Mouse (Mus musculus) CD8-positive naive resting alpha-beta T cell, adult 2 months (primary cell): ENCODE measurements around the gene Hoxd10.

ENCODE experiments used
- DNase-seq, 2 experiments: peaks; one replicate each; pipeline ENCODE4 v3.0.0; 2022; ENCODE audit warnings: low read depth in 2 of 2, low spot score in 2 of 2

Gene Hoxd10

DNA sequence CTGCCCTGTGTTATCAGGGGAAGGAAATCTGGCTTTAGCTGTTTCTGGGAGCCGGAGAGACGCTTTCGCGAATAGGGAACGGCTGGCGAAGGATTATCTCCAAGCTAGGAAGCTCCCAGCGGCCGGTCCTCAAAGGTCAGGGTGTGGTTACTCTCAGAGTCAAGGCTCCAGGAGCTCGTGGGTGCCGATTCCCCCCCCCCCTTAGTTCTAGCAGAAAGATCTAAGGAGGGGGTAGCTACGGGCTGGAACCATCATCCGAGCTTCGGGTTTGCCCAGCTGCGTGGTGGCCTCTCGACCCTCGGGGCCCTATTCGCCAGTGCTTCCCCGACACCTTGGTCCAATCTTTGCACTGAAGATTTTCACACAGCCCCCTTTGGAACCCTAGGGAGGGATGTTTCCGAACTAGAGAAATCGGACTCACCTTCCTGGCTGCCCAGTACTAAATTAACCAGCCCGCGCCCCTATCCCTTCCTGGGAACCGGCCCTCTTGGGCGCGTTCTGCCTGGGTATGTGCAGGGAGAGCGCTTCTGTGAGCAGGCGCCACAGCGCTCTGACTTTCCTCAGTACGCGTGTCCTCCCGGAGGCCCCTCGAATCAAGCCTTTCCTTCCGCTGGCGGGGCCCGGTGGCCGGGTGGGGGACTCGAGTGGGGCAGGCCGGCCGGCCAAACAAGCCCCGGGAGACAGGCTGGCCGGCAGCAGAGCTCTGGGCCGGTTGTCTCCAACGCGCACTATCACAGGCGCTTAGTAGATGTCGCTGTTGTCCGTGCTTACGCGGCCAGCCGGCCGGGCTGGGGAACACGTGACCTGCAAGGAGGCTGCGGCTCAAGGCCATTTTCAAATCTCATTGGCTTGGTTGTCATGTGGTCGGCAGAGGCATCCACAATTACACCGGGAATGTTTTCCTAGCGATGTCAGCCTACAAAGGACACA lies at the start of gene Hoxd10:
Hoxd10 (plus strand) TSS at position 903 of the 930 bp plus-strand sequence.
- no peak for DNase-seq

DNA sequence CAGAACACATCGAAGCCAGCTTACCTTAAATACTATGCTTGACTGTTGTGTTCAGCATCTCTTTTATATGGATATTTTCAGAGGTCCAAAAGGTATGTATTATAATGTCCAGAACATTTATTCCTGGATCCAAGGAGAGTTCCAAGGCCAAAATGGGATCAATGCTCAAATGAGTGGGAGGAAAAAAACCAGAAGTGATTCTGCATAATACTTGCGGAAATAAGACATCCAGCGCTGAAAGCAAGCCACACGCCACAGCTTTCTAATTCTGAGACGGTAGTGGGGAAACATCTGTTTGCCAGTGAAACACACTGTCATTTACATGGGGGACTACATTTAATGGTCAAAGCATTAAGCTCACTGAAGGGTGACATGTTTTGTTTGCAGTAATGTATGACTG lies 49.3 kb upstream of the Hoxd10 start:
- no peak for DNase-seq

DNA sequence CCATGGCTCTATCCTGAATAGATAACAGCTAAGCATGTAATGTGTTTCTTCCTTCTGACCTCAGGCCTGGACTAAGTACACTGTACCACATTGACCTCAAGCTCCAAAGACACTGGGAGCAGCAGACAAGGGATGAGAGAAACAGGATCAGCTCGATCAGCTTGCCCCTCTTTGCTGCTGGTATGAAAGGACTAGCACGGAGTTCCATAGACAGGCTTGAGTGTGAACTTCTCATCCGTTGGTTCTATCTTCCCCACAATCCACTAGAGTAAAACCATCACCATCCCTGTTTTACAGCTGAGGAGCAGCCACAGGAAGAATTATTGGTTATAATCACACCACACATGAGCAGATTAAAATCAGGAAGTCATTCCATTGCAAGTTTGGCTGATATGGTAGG lies 46.1 kb upstream of the Hoxd10 start:
- DNase-seq: no peak

DNA sequence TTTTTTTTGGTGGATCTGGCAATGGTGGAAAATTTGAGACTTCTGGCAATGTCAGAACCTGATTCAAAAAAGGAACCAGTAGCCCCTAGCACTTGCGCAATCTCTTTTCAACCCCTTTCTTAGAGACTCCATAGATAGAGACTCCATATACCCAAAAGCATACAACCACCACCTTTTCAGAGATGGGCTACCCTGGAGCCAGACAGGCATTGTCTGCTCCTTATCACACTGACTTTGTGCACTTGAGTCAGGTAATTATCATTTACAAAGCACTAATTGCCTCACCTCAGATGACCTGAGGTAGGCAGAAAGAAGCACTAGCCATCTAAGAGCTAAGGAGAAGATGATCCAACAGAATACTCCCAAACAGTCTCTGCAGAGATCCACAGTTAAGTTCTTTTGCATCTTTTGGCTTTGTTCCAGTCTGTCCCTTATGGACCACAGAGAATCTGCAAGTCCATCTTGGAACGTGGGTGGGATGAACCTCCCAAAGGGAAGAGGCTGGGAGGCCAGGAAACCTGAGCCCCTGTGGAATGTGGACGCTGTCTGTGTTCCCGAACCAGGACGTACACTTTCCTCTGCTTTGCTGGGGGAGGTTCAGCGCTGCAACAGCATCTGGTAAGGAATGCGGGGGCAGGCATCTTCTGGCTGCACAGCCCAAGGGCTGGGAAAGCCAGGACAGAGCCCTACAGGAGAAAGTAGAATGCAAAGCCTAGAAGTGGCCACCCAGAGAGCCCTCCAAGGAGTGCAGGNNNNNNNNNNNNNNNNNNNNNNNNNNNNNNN lies 44.5 kb upstream of the Hoxd10 start:
- DNase-seq: no peak

DNA sequence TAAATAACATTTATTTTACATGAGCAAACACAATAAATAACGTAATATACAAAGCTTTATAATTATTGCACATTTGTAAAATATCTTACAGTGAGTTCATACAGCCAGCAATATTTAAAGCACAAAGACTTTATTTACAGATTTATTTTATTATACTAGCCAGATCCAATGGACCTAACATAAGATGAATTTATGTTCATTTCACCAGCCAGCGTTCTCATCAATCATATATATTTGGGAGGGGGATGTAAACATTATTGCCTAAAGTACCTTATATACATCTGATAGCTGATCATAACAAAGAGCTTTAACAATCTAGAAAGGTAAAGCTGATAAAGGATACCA lies 38.8 kb upstream of the Hoxd10 start:
- DNase-seq: no peak

DNA sequence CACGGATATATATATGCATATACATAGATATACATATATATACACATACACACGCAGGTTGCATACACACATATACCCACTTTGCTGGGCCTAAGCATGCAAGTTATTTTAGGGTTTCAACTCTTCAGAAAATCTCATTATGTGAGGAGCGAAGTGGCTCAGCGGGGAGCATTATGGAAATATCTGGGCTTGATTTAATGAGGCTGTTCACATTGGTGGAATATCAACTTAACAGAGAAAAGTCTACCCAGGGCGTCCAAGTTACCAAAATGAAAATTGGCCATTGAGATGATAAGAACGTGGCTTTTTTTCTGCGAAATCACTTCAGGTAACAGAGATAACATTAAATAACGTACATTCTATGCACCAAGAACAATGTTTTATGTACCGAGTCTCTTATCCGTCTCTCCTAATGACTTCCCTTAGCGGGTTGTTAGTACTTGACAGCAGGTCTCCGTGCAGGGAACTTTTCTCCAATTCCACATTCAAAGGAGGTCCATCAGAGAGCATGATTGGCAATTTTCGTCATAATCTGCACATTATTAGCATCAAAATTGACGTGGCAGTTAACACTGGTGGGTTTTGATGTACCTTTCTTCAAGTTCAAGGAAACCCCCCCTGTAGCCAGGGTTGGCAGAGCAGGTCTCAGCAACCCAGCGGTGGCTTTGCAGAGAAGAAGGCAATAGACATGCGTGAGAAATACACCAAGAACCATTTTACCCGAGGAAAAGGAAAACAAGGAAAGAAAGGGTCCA lies 37.8 kb upstream of the Hoxd10 start:
- no peak for DNase-seq

DNA sequence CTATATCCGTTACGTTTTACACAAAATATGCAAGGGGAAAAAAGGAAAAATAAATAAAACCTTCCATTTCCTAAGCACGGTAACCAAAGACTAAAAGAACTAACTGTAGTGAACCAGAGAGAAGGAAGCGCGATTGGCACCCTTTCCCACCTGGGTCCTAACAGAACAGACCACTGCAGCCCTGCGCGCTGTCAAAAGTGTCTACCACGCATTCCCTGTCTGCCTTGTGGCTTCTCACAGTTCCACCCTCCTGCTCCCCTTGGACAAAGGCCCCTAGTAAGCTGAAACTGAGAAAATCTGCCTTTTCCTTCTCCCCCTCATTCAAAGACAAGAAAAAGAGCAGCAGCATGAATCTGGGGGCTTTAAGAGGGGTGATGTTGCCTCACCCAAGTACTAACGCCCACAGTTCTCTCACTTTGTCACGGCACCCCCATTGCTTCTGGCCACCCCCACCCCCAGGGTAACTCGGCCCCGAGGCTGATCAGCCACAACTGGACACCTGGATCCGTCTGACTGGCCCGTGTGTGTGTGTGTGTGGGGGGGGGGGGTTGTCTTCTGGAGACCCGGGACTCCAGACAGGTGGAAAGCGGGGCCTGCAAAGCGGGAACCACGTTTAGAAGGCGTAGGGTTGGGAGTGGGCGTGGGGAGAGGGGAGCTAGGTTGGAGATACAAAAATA lies 36.8 kb upstream of the Hoxd10 start:
- DNase-seq: no peak

DNA sequence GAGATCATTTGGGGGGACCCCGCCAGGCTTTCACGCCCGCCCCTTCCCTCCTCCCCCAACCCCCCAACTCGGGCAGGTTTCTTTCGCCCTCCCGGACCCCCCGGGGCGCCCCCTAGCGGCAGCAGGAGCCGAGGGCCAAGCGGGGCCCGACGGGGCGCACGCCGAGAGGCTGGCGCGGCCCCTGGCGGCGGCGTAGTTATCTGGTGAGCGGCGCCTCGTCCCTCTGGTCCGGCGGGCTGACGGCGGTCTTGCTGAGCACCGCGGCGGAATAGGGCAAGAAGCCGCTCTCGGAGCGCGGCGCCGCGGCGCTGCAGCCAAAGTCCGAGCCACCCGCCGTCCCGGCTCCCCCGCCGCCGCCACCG lies 36.3 kb upstream of the Hoxd10 start:
- DNase-seq: no peak

DNA sequence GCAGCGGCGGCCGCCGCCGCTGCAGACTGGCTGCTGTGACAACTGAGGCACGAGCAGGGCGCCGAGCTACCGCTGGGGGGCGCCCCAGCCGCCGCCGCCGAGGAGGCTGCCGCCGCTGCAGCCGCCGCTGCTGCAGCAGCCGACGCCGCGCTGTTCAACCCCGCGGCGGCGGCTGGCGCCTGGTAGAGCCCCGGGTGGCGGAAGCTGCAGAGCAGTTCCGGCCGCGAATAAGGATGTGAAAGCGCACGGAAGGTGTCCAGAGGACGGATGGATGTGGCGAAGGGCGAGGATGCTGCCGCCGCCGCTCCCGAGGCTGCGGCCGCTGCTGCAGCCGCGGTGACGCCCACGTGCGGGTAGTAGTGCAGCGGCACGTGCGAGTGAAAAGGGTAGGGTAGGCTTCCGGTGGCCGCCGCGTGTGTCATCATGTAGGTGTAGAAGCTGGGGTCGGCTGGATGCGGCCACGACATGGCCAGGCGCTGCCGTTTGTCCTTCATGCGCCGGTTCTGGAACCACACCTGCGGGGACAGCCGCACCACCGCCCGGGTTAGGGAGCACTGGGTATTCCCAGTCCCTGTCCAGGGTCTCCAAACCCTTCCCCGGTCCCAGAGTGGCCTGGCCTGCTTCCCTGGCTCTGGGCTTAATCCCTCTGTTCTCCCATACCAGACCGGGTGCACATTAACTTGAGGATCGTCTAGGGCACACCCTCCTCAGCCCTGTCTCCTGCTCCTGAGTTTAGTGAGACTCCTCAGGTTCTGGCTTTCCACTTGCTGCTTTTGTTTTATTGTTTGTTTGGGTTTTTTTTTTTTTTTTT lies 35.7 kb upstream of the Hoxd10 start:
- DNase-seq: peak in 1 of 2 experiments; percentile 20

DNA sequence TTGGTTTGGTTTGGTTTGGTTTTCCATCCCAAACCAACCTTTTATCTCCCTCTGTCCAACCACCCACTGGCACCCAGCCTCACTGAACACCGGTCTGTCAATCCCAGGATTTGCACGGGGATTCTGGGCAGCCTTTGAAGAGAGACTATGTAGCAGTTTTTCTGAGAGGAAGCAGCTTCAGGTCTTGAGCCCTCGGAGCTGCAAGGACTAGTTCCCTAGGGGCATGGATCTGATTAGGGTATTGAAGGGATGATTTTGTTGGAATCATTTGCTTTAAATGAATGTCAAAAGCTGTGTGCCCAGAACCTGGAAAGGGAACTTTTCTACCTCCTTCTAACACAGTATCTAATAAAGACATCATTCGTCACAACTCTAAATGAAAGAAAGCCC lies 35.1 kb upstream of the Hoxd10 start:
- DNase-seq: no peak

DNA sequence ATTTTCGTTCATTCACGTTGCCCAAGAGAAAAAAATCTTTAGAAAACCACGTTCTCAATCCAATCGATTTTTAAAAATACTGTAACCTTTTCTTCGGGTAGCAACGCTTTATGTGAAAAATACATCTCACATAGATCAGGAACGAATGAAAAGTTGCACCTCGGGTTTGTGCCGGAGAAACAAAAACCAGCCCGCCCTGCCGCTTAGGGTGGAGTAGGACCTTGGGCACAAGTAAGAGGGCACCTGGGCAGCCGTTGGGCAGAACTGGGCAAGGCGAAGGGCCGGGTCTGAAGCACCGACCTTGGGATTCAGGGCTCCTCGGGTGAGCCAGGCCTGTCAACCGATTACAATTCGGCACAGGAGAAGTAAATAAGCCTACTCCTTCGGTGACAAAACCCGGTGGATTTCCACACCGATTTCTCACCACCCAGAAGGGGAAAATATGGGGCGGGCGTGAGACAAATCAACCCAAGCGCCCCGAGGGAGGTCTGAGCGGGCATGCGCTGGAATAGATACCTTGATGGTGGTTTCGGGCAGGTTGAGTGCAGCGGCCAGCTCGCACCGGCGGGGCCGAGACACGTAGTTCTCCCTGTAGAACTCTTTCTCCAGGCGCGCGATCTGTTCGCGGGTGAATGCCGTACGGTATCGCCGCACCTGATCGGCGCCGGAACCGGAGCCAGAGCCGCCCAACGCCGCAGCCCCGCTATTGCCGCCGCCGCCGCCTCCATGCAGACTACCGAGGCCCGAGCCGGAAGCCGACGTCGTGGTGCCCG lies 34.3 kb upstream of the Hoxd10 start:
- DNase-seq: no peak

DNA sequence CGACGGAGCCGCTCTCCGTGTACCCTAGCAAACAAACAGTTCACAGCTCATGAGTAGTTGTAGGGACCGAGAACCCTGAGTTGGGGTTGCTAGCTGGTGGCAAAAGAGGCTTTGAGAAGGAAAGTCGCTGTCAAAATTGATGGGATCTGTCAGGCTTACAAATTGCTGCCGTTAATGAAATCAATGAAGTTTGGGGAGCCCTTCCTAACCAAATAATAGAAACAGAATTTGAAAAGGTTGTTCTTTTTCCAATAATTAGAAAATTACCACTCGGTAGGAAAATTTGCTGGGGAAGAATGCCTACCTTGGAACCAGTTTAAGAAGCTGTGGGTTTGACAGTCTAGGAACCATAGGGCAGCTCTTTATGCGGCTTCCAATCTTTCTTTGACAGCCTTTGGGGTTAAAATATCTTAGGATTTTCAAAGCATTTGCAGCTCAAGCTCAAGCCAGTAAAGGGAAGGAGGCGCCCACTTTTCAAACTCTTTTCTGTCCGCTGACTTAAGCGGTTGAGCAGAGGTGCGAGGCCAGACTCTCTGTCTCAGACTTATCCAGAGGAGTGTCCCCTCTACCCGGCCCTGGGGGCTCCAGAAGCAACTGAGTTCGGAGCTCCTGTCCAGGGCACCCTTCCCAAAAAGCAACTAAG lies 33.6 kb upstream of the Hoxd10 start:
- no peak for DNase-seq

DNA sequence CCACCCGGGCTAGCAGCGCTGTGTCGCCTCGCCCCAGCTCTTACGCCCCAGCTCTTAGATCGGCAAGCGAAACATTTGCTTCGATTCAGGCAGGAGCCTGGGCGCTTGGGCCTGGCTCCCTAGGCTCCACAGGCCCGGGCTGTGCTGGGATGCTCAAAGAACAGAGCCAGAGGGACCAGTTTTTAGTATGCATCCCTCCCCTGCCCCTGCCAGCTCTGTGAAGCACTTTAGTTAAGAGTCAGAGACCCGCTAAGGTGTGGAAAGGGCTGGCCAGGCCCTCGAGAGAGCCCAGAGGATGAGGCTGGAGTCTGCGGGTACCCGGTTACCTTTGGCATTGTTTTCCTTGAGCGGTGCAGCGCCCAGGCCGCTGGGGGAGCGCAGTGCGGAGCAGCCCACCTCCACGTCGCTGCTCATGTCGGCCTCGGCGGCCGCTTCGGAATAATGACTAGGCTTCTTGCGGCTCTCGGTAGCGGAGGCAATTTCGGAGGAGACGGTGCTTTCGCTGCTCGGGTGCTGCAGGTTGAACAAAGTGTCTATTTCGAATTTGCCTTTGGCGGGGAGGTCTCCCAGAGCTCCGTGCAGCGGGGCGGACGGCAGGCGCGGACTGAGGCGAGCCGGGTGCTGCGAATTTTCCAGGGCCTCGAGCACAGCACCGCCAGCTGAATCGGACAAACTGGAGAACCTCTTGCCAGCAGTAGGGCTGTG lies 32.9 kb upstream of the Hoxd10 start:
- no peak for DNase-seq

DNA sequence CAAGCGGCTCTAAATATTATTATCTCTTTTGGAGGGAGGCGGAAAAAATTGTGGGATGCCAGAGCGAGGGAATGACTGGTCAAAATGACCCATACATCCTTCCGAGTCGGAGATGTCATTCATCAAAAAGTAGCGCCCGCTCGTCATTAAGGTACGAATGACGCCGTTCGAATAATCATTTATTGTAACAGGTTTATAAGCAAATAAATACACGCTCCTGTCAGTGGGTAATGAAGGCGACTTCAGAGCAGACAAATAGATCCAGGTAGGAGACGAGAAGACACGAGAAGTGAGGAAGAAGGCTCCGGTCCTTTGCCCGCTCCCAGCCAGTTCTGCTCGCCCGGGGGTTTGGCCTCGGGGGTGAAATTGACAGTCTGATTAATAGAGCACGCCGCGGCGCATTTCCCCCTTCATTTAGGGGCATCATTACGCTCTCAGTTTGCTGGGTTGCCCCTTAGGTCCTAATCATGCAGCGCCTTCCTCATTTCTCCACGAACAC lies 32.2 kb upstream of the Hoxd10 start, which contains the start of gene Evx2:
Evx2 (minus strand) TSS at position 51 of the 499 bp plus-strand sequence.
- no peak for DNase-seq

DNA sequence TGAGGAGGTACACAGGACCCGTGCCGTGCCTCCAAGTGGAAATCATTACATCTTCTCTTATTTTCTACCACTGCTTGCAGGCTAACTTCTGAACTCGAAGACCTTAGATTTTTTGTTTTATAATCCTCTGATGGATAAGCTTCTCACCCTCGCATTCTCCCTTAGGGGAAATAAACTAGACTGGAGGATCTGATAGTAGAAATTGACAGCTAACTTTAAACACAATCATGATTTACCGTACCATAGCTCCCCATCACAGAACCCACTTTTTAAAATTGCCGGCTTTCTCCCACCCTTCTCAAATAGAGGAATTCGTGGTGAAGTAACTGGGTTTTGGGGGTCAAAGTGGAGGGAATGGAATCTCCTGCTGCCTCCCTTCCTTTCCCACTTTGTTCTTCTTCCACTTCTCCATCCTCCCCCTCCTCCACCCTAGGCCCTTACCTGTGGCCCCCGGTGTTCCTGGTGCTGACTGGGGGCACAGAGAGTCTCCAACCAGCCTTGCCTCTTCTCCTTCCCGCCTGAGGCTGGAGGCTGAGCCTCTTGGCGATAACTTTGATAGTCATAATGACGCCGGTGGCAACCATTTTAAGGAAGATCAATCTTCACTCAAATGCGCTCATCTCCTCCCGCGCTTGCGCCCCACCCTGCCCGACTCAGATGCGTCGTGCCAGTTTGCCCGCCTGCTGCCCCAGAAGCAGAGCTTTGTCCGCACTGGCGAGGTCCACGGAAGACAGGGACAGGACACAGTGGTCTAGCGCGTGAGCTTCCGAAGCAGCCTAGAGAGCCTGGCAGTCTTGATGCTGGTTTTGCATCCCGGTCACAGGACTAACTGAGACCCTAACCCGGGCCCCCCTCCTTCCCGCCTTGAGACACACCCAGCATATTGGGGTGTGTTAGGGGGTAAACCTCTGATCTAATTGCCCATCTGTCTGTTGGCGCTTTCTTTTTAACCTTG lies 31.0 kb upstream of the Hoxd10 start:
- no peak for DNase-seq

DNA sequence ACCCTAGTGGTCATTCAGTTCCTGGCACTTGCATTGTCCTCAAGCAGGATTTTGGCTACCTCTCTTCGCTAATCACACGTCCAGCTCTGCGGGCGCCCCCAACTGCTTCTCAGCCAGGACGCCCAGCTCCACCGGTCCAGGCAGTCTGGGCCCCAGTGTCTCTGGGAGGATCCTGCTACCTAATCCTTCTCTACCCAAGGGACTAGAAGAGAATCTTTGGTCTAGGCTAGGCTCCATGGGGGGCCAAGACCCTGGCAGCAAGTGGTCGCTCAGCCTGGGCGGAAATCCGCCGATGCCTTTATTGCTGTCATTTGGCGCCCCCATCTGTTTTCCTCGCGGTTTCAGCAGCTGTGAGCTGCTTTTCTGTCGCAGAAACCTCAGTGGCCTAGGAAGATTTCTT lies 30.0 kb upstream of the Hoxd10 start:
- DNase-seq: no peak

DNA sequence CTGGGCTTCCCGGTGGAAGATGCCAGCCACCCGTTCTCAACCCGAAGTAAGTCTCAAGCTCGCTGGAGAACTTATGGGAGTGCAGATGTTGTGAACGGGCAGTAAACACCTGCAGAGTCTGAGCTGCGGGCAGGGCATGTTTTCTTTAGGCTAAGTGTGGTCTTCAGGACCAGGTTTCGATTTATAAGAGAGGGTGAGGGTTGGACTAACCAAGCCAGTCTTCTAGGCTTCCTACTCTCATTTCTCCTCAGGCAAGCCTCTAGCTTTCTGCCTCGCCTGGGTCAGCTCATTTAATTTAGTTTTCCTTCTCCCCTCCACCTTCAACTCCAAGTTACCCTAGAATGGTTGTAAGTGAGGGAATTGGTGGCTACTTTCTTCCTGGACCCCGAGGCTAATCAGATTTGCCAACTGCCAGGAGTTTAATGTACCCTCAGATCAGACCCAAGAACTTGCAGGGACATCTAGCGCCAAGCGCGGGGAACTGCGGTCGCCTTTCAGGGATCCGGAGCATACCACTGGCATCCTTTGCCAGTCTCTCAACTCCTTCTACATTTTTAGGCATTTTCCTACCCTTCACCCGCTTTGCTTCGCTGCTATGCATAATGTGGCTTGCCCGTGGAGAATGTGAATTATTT lies 28.3 kb upstream of the Hoxd10 start:
- DNase-seq: no peak
